Mouse (Mus musculus): Measurements from ENCODE around the gene Cgnl1. TPM values are rescaled to one million over a fixed set of nuclear protein-coding genes. Genes with fewer than 3 reads are reported as not detected.

Gene Cgnl1
- polyA plus RNA-seq, 1 experiment, result 24.6 TPM

- Histone ChIP-seq H3K27ac (ENCODE audit: insufficient read depth, low read length) (no peak overlapping the region), H3K4me1 (ENCODE audit: control insufficient read depth, insufficient read depth, low read length) (peaks cover 12% of the 10 kb centered on the region), H3K4me3 (ENCODE audit: insufficient read depth, low read length) (no peak overlapping the region)
- TF ChIP-seq POLR2A (IDR thresholded peaks at IDR 0.05; ENCODE audit: low read depth, low read length) (no peak), CTCF (IDR thresholded peaks at IDR 0.05; ENCODE audit: borderline replicate concordance, insufficient read depth, low read length) (no peak)
Observed at GRCm38 (mm10) chr9:71670677-71671076, 100.7 kb downstream of the Cgnl1 start.

DNA sequence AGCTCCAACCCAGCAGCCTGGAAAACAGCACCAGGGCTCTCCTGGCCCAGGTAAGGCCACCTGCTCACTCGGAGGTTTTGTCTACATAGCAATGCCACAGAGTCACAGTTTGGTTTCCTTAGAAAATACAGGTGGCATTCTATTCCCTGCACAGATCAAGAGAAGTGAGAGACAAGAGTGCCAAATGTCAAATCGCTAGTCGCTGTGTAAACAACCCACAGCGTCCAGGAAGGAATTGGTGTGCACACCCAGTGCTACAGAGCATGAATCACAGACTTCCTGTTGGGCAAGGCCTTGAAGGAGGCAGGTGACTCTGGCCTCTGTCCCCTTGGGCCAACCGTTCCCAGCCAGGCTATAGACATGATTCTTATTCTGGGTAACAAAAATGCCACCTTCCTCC is 103.8 kb downstream of the Cgnl1 start:
- Histone ChIP-seq H3K4me3 (ENCODE audit: insufficient read depth, low read length) (no peak overlapping the region), H3K4me1 (ENCODE audit: control insufficient read depth, insufficient read depth, low read length) (peaks cover 21% of the 10 kb centered on the region), H3K27ac (ENCODE audit: insufficient read depth, low read length) (peak overlapping the region; percentile 7; the same call in 1 of the 2 replicates)
- TF ChIP-seq POLR2A (IDR thresholded peaks at IDR 0.05; ENCODE audit: low read depth, low read length) (no peak), CTCF (IDR thresholded peaks at IDR 0.05; ENCODE audit: borderline replicate concordance, insufficient read depth, low read length) (no peak)

DNA sequence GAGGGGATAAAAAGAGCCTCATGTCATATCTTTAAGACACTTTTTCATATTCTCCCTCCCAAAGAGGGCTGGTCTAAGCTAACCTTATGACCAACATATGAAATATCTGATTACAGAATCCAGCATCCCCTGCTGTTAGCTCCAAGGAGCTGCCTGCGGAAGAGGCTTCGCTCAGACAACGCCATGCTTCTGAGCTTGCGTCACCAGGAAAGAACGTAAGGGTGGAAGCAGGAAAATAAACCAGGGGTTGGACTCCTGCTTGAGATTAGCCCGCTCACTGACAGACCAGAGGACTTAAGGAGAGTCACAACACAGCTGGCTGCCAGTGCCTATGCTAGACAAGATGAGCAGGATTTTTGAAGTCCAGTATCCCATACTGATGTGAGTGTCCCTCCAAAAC is 105.0 kb downstream of the Cgnl1 start:
- H3K27ac ChIP-seq (ENCODE audit: insufficient read depth, low read length), result peak overlapping the region; percentile 50

GRCm38 (mm10) chr9:71665493-71665892 is 105.9 kb downstream of the Cgnl1 start:
- TF ChIP-seq CTCF (IDR thresholded peaks at IDR 0.05; ENCODE audit: borderline replicate concordance, insufficient read depth, low read length) (no peak), POLR2A (IDR thresholded peaks at IDR 0.05; ENCODE audit: low read depth, low read length) (no peak)
- Histone ChIP-seq H3K4me3 (ENCODE audit: insufficient read depth, low read length) (no peak overlapping the region), H3K27ac (ENCODE audit: insufficient read depth, low read length) (no peak overlapping the region), H3K4me1 (ENCODE audit: control insufficient read depth, insufficient read depth, low read length) (peaks cover 21% of the 10 kb centered on the region)

More for the DNA sequence above, 105.0 kb downstream of the Cgnl1 start:
- peaks cover 21% of the 10 kb centered on the region for H3K4me1 ChIP-seq (ENCODE audit: control insufficient read depth, insufficient read depth, low read length)
- TF ChIP-seq CTCF (IDR thresholded peaks at IDR 0.05; ENCODE audit: borderline replicate concordance, insufficient read depth, low read length) (no peak), POLR2A (IDR thresholded peaks at IDR 0.05; ENCODE audit: low read depth, low read length) (no peak)
- no peak overlapping the region for H3K4me3 ChIP-seq (ENCODE audit: insufficient read depth, low read length)

DNA sequence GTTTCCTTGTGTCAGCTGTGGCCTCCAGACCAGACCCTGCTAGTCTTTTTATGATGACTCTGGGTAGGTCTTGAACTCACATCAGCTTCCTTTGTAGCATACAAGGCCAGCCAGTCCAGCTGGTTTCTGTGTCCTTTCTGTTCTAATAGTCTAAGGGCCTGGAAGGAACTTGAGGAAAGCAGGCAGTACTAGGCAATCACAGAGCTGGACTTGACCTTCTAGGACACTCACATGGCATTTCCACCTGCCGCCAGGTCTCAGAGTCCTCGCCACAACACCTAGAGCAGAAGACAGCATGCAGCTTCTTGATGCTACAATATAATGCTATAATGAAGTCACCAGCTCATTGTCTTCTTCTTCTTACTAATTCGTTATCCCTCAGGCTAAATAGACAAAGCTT is 106.5 kb downstream of the Cgnl1 start:
- no peak overlapping the region for H3K4me3 ChIP-seq (ENCODE audit: insufficient read depth, low read length)
- no peak overlapping the region for H3K27ac ChIP-seq (ENCODE audit: insufficient read depth, low read length)

GRCm38 (mm10) chr9:71663421-71664217 is 107.8 kb downstream of the Cgnl1 start:
- TF ChIP-seq POLR2A (IDR thresholded peaks at IDR 0.05; ENCODE audit: low read depth, low read length) (no peak), CTCF (IDR thresholded peaks at IDR 0.05; ENCODE audit: borderline replicate concordance, insufficient read depth, low read length) (no peak)
- peak overlapping the region; percentile 5 for H3K27ac ChIP-seq (ENCODE audit: insufficient read depth, low read length)
- H3K4me1 ChIP-seq (ENCODE audit: control insufficient read depth, insufficient read depth, low read length), result peaks cover 21% of the 10 kb centered on the region
- H3K4me3 ChIP-seq (ENCODE audit: insufficient read depth, low read length), result no peak overlapping the region

More for the DNA sequence above, 106.5 kb downstream of the Cgnl1 start:
- peaks cover 21% of the 10 kb centered on the region for H3K4me1 ChIP-seq (ENCODE audit: control insufficient read depth, insufficient read depth, low read length)
- TF ChIP-seq POLR2A (IDR thresholded peaks at IDR 0.05; ENCODE audit: low read depth, low read length), result no peak
- no peak for TF ChIP-seq CTCF (IDR thresholded peaks at IDR 0.05; ENCODE audit: borderline replicate concordance, insufficient read depth, low read length)

GRCm38 (mm10) chr9:71660540-71660939 is 110.9 kb downstream of the Cgnl1 start:
- peak overlapping the region; percentile 30 for H3K27ac ChIP-seq (ENCODE audit: insufficient read depth, low read length)
- TF ChIP-seq POLR2A (IDR thresholded peaks at IDR 0.05; ENCODE audit: low read depth, low read length) (no peak), CTCF (IDR thresholded peaks at IDR 0.05; ENCODE audit: borderline replicate concordance, insufficient read depth, low read length) (no peak)
- peaks cover 9% of the 10 kb centered on the region for H3K4me1 ChIP-seq (ENCODE audit: control insufficient read depth, insufficient read depth, low read length)
- H3K4me3 ChIP-seq (ENCODE audit: insufficient read depth, low read length), result no peak overlapping the region

DNA sequence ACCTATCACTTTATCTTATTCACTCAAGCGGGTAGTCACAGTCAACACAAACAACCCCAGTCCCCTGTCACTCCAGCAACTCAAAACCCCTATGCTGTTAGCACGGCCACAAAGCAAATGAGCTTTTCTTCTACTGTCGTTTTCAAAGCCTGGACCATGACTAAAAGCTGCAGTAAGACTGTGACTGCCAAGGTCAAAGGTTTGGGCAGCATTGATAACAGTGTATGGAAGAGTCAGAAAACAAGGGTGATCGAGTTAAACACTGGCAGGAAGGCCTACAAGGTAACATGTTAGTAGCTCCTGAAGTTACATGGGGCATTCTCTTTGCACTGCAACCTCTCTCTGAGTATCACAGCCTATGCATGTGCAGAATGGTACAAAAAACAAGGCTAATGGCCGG is 111.7 kb downstream of the Cgnl1 start:
- no peak for TF ChIP-seq CTCF (IDR thresholded peaks at IDR 0.05; ENCODE audit: borderline replicate concordance, insufficient read depth, low read length)

GRCm38 (mm10) chr9:71657199-71657598 is 114.2 kb downstream of the Cgnl1 start:
- no peak overlapping the region for H3K4me3 ChIP-seq (ENCODE audit: insufficient read depth, low read length)
- TF ChIP-seq CTCF (IDR thresholded peaks at IDR 0.05; ENCODE audit: borderline replicate concordance, insufficient read depth, low read length) (no peak), POLR2A (IDR thresholded peaks at IDR 0.05; ENCODE audit: low read depth, low read length) (no peak)
- no peak overlapping the region for H3K27ac ChIP-seq (ENCODE audit: insufficient read depth, low read length)
- H3K4me1 ChIP-seq (ENCODE audit: control insufficient read depth, insufficient read depth, low read length), result peaks cover 10% of the 10 kb centered on the region

More for the DNA sequence above, 111.7 kb downstream of the Cgnl1 start:
- no peak overlapping the region for H3K4me3 ChIP-seq (ENCODE audit: insufficient read depth, low read length)
- H3K4me1 ChIP-seq (ENCODE audit: control insufficient read depth, insufficient read depth, low read length), result peaks cover 13% of the 10 kb centered on the region
- peak overlapping the region; percentile 30; the same call in 1 of the 2 replicates for H3K27ac ChIP-seq (ENCODE audit: insufficient read depth, low read length)

DNA sequence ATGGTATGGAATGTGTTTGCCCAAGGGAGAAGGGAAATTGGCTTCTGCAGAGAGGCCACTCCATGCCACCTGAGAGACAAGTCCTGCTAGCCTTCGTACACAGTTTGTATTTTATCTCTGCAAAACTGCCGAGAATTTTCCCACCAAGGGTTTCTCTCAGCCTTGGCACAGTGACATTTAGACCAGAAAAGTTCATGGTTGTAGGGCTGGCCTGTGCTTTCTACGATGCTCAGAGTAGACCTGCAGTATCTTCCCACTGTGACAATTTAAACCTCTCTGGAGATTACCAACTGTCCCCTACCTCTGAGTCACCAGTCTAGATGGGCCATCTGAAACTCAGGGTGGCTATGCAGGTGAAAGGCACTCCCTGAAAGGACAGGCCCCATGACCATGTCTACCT is 116.5 kb downstream of the Cgnl1 start:
- peaks cover 10% of the 10 kb centered on the region for H3K4me1 ChIP-seq (ENCODE audit: control insufficient read depth, insufficient read depth, low read length)
- no peak overlapping the region for H3K4me3 ChIP-seq (ENCODE audit: insufficient read depth, low read length)
- no peak for TF ChIP-seq CTCF (IDR thresholded peaks at IDR 0.05; ENCODE audit: borderline replicate concordance, insufficient read depth, low read length)
- TF ChIP-seq POLR2A (IDR thresholded peaks at IDR 0.05; ENCODE audit: low read depth, low read length), result no peak
- no peak overlapping the region for H3K27ac ChIP-seq (ENCODE audit: insufficient read depth, low read length)

Data from embryonic fibroblast, embryonic 13.5 days (primary cell).